Mouse (Mus musculus) embryonic facial prominence, embryonic 15.5 days (tissue): Measurements from ENCODE around the gene Card10. TPM values are rescaled to one million over a fixed set of nuclear protein-coding genes. Genes with fewer than 3 reads are reported as not detected.

Experiments
- ATAC-seq: fragments of 200-750 bp; cut with Nextera tagmentation; 2 replicates; pipeline ENCODE4 v1.8.0; 2017; ENCODE audit warnings: low read depth, moderate TSS enrichment; ENCODE audit not compliant: insufficient number of reproducible peaks, low FRiP score, low TSS enrichment
- H3K27ac ChIP-seq: fragments of 300-500 bp; sonication (generic); replicated peaks from 2 replicates; pipeline ENCODE4 v1.5.1; 2015; ENCODE audit warnings: mild to moderate bottlenecking, inconsistent platforms
- H3K27me3 ChIP-seq: fragments of 300-500 bp; sonication (generic); 2 replicates; pipeline ENCODE4 v1.6.1; 2015; ENCODE audit warnings: inconsistent platforms
- H3K36me3 ChIP-seq: fragments of 300-500 bp; sonication (generic); 2 replicates; pipeline ENCODE4 v1.6.1; 2015; ENCODE audit warnings: mild to moderate bottlenecking, inconsistent platforms
- H3K4me1 ChIP-seq: fragments of 300-500 bp; sonication (generic); 2 replicates; pipeline ENCODE4 v1.6.1; 2015; ENCODE audit warnings: inconsistent platforms
- H3K4me2 ChIP-seq: fragments of 300-500 bp; sonication (generic); replicated peaks from 2 replicates; pipeline ENCODE4 v1.6.1; 2015; ENCODE audit warnings: mild to moderate bottlenecking, inconsistent platforms
- H3K4me3 ChIP-seq: fragments of 300-500 bp; sonication (generic); replicated peaks from 2 replicates; pipeline ENCODE4 v1.5.1; 2015; ENCODE audit warnings: mild to moderate bottlenecking, inconsistent platforms
- H3K9ac ChIP-seq: fragments of 300-500 bp; sonication (generic); 2 replicates; pipeline ENCODE4 v1.6.1; 2015; ENCODE audit warnings: inconsistent platforms
- H3K9me3 ChIP-seq: fragments of 300-500 bp; sonication (generic); replicated peaks from 2 replicates; pipeline ENCODE4 v1.6.1; 2016; ENCODE audit warnings: inconsistent platforms
- WGBS: fragments of 180-500 bp; shearing (Covaris S2); methylation state at CpG from one replicate; pipeline ENCODE4 v1.1.7; 2015; 5-methylcytosine and 5-hydroxymethylcytosine counted together
- polyA plus RNA-seq: library from polyadenylated mRNA; unstranded; fragments of >200 nt; fragmentation: Nextera tagmentation; extraction: Ambion mirVana; gene quantifications from 2 replicates; pipeline ENCODE4 v1.2.1, GENCODE M21; 2015

Gene Card10
- polyA plus RNA-seq, 1 experiment from 2014 or later = 4.3 TPM

GRCm38 (mm10) chr15:78770234-78770982, 32.4 kb downstream of the Card10 start:
- 63% methylated on average over 9 of the region's 9 CpGs for WGBS
- H3K27ac ChIP-seq = no peak overlapping the region
- no peak overlapping the region for H3K4me3 ChIP-seq
- no peak overlapping the region for H3K9ac ChIP-seq
- ATAC-seq = no peak
- no peaks in the 10 kb centered on the region for H3K27me3 ChIP-seq
- 0 out of 2 replicates have a peak overlapping the region, but pooled peaks have one; percentile 15 for H3K4me2 ChIP-seq
- peaks cover 18% of the 10 kb centered on the region for H3K4me1 ChIP-seq
- H3K36me3 ChIP-seq = no peaks in the 10 kb centered on the region
- H3K9me3 ChIP-seq = no peaks in the 10 kb centered on the region

- H3K4me3 ChIP-seq = no peak overlapping the region
- H3K36me3 ChIP-seq = no peaks in the 10 kb centered on the region
- ATAC-seq = no peak
- H3K27me3 ChIP-seq = no peaks in the 10 kb centered on the region
- H3K9ac ChIP-seq = no peak overlapping the region
- H3K9me3 ChIP-seq = no peaks in the 10 kb centered on the region
- H3K4me2 ChIP-seq = no peak overlapping the region
- H3K27ac ChIP-seq = no peak overlapping the region
- 89% methylated on average over 4 of the region's 4 CpGs for WGBS
- H3K4me1 ChIP-seq = peaks cover 18% of the 10 kb centered on the region
Measured at GRCm38 (mm10) chr15:78769064-78769463, 33.8 kb downstream of the Card10 start.

- Histone ChIP-seq H3K4me1 (peaks cover 4% of the 10 kb centered on the region; the same call in 1 of the 2 replicates), H3K36me3 (no peaks in the 10 kb centered on the region), H3K9ac (no peak overlapping the region), H3K4me2 (no peak overlapping the region), H3K27ac (no peak overlapping the region), H3K27me3 (no peaks in the 10 kb centered on the region), H3K9me3 (no peaks in the 10 kb centered on the region), H3K4me3 (no peak overlapping the region)
- WGBS = 56% methylated on average over 5 of the region's 5 CpGs
- ATAC-seq = peak; percentile 6; the same call in 1 of the 2 replicates
Measured at GRCm38 (mm10) chr15:78763704-78764103, 39.1 kb downstream of the Card10 start.

GRCm38 (mm10) chr15:78763210-78763609, 39.6 kb downstream of the Card10 start:
- no peaks in the 10 kb centered on the region for H3K27me3 ChIP-seq

GRCm38 (mm10) chr15:78761112-78761511, 41.7 kb downstream of the Card10 start:
- no peaks in the 10 kb centered on the region for H3K27me3 ChIP-seq
- H3K9me3 ChIP-seq = no peaks in the 10 kb centered on the region
- ATAC-seq = no peak
- H3K27ac ChIP-seq = no peak overlapping the region
- no peak overlapping the region for H3K9ac ChIP-seq
- 80% methylated on average over 13 of the region's 13 CpGs for WGBS
- no peaks in the 10 kb centered on the region for H3K36me3 ChIP-seq
- H3K4me3 ChIP-seq = no peak overlapping the region
- H3K4me1 ChIP-seq = peaks cover 4% of the 10 kb centered on the region; the same call in 1 of the 2 replicates
- no peak overlapping the region for H3K4me2 ChIP-seq

More at GRCm38 (mm10) chr15:78763210-78763609, 39.6 kb downstream of the Card10 start:
- Histone ChIP-seq H3K27ac (no peak overlapping the region), H3K9ac (no peak overlapping the region), H3K4me2 (no peak overlapping the region), H3K9me3 (no peaks in the 10 kb centered on the region), H3K4me3 (no peak overlapping the region), H3K36me3 (no peaks in the 10 kb centered on the region), H3K4me1 (peaks cover 4% of the 10 kb centered on the region; the same call in 1 of the 2 replicates)
- ATAC-seq = 0 out of 2 replicates have a peak, but pooled peaks have one; percentile 9
- 12% methylated on average over 9 of the region's 10 CpGs for WGBS

GRCm38 (mm10) chr15:78758132-78758531, 44.7 kb downstream of the Card10 start:
- WGBS = 85% methylated on average over 6 of the region's 6 CpGs
- Histone ChIP-seq H3K27me3 (no peaks in the 10 kb centered on the region), H3K36me3 (no peaks in the 10 kb centered on the region), H3K4me3 (no peak overlapping the region), H3K4me2 (no peak overlapping the region), H3K9me3 (no peaks in the 10 kb centered on the region), H3K27ac (no peak overlapping the region), H3K4me1 (no peaks in the 10 kb centered on the region; the same call in 1 of the 2 replicates), H3K9ac (no peak overlapping the region)
- no peak for ATAC-seq

GRCm38 (mm10) chr15:78755966-78756725, 46.7 kb downstream of the Card10 start:
- no peaks in the 10 kb centered on the region for H3K36me3 ChIP-seq
- no peaks in the 10 kb centered on the region for H3K9me3 ChIP-seq
- no peak overlapping the region for H3K9ac ChIP-seq
- no peak overlapping the region for H3K4me2 ChIP-seq
- no peak overlapping the region for H3K27ac ChIP-seq
- ATAC-seq = no peak
- WGBS = 74% methylated on average over 12 of the region's 12 CpGs
- no peak overlapping the region for H3K4me3 ChIP-seq
- H3K4me1 ChIP-seq = no peaks in the 10 kb centered on the region
- no peaks in the 10 kb centered on the region for H3K27me3 ChIP-seq

- H3K27me3 ChIP-seq = no peaks in the 10 kb centered on the region
- H3K9me3 ChIP-seq = no peaks in the 10 kb centered on the region
- H3K4me2 ChIP-seq = no peak overlapping the region
- H3K4me3 ChIP-seq = no peak overlapping the region
- no peak overlapping the region for H3K27ac ChIP-seq
- H3K4me1 ChIP-seq = no peaks in the 10 kb centered on the region
- H3K36me3 ChIP-seq = no peaks in the 10 kb centered on the region
- ATAC-seq = no peak
- no peak overlapping the region for H3K9ac ChIP-seq
- WGBS = 49% methylated on average over 3 of the region's 3 CpGs
Measured at GRCm38 (mm10) chr15:78755226-78755625, 47.6 kb downstream of the Card10 start.

- no peak for ATAC-seq
- Histone ChIP-seq H3K9me3 (no peaks in the 10 kb centered on the region), H3K4me1 (no peaks in the 10 kb centered on the region), H3K27me3 (no peaks in the 10 kb centered on the region), H3K27ac (no peak overlapping the region), H3K4me2 (no peak overlapping the region), H3K4me3 (no peak overlapping the region), H3K9ac (no peak overlapping the region), H3K36me3 (no peaks in the 10 kb centered on the region)
- 58% methylated on average over 5 of the region's 5 CpGs for WGBS
Measured at GRCm38 (mm10) chr15:78754144-78754543, 48.7 kb downstream of the Card10 start.

- H3K27ac ChIP-seq = no peak overlapping the region
- no peaks in the 10 kb centered on the region for H3K36me3 ChIP-seq
- ATAC-seq = no peak
- no peaks in the 10 kb centered on the region for H3K9me3 ChIP-seq
- H3K9ac ChIP-seq = no peak overlapping the region
- H3K4me2 ChIP-seq = no peak overlapping the region
- no peaks in the 10 kb centered on the region for H3K4me1 ChIP-seq
- no peak overlapping the region for H3K4me3 ChIP-seq
- H3K27me3 ChIP-seq = no peaks in the 10 kb centered on the region
Measured at GRCm38 (mm10) chr15:78752991-78753390, 49.9 kb downstream of the Card10 start.

GRCm38 (mm10) chr15:78750608-78751350, 52.1 kb downstream of the Card10 start:
- no peaks in the 10 kb centered on the region for H3K4me1 ChIP-seq
- H3K9me3 ChIP-seq = no peaks in the 10 kb centered on the region
- 59% methylated on average over 6 of the region's 6 CpGs for WGBS
- no peak overlapping the region for H3K4me3 ChIP-seq
- no peak overlapping the region; the same call in 1 of the 2 replicates for H3K9ac ChIP-seq
- H3K27me3 ChIP-seq = no peaks in the 10 kb centered on the region
- ATAC-seq = no peak
- no peak overlapping the region for H3K27ac ChIP-seq
- no peak overlapping the region for H3K4me2 ChIP-seq
- no peaks in the 10 kb centered on the region for H3K36me3 ChIP-seq
